Mouse (Mus musculus): ENCODE results near the gene Kmt2e. TPM values are rescaled to one million over a fixed set of nuclear protein-coding genes. Genes with fewer than 3 reads are reported as not detected.
A peak's percentile ranks its signal among the peaks of the same experiment; 100 is the strongest.

Gene Kmt2e
- polyA plus RNA-seq, 1 experiment from 2014 or later, result 99.7 TPM

- 44% methylated on average over 2 of the region's 2 CpGs for WGBS
- no peak for ATAC-seq (ENCODE audit: insufficient read depth, low FRiP score, low read depth)
- Histone ChIP-seq H3K9me3 (no peaks in the 10 kb centered on the region), H3K4me3 (replicated peaks) (no peak overlapping the region), H3K36me3 (peaks cover 40% of the 10 kb centered on the region), H3K27me3 (replicated peaks) (no peaks in the 10 kb centered on the region), H3K4me1 (no peaks in the 10 kb centered on the region), H3K4me2 (no peak overlapping the region), H3K27ac (no peak overlapping the region), H3K9ac (no peak overlapping the region)
These were observed 56.6 kb downstream of the Kmt2e start for GRCm38 (mm10) chr5:23490797-23491196.

- Histone ChIP-seq H3K9ac (no peak overlapping the region), H3K4me2 (no peak overlapping the region), H3K9me3 (no peaks in the 10 kb centered on the region), H3K36me3 (peaks cover 49% of the 10 kb centered on the region), H3K27me3 (replicated peaks) (no peaks in the 10 kb centered on the region), H3K4me3 (replicated peaks) (no peak overlapping the region), H3K27ac (no peak overlapping the region), H3K4me1 (no peaks in the 10 kb centered on the region)
- ATAC-seq (ENCODE audit: insufficient read depth, low FRiP score, low read depth), result no peak
- WGBS, result 79% methylated on average over 3 of the region's 3 CpGs
These were observed 62.2 kb downstream of the Kmt2e start for GRCm38 (mm10) chr5:23496396-23496795.

GRCm38 (mm10) chr5:23496933-23497332, 62.7 kb downstream of the Kmt2e start:
- no peak for ATAC-seq (ENCODE audit: insufficient read depth, low FRiP score, low read depth)
- 90% methylated on average over 5 of the region's 5 CpGs for WGBS
- Histone ChIP-seq H3K36me3 (peaks cover 55% of the 10 kb centered on the region), H3K4me1 (no peaks in the 10 kb centered on the region), H3K4me2 (no peak overlapping the region), H3K4me3 (replicated peaks) (no peak overlapping the region), H3K27me3 (replicated peaks) (no peaks in the 10 kb centered on the region), H3K9me3 (no peaks in the 10 kb centered on the region), H3K9ac (no peak overlapping the region), H3K27ac (no peak overlapping the region)

DNA sequence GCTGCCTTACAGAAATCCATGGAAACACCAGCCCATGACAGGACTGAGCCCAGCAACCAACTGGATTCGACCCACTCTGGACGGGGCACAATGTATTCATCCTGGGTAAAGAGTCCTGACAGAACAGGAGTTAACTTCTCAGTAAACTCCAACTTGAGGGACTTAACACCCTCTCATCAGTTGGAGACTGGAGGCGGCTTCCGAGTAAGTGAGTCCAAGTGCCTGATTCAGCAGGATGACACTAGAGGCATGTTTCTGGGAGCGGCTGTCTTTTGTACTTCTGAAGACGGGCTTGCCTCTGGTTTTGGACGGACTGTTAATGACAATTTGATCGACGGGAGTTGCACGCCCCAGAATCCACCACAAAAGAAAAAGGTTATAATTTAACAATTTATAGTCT, 63.7 kb downstream of the Kmt2e start:
- Histone ChIP-seq H3K36me3 (peaks cover 52% of the 10 kb centered on the region), H3K4me1 (no peaks in the 10 kb centered on the region), H3K9me3 (no peaks in the 10 kb centered on the region), H3K27me3 (replicated peaks) (no peaks in the 10 kb centered on the region), H3K27ac (no peak overlapping the region), H3K9ac (no peak overlapping the region), H3K4me2 (no peak overlapping the region), H3K4me3 (replicated peaks) (no peak overlapping the region)
- WGBS, result 92% methylated on average over 10 of the region's 10 CpGs
- ATAC-seq (ENCODE audit: insufficient read depth, low FRiP score, low read depth), result no peak

GRCm38 (mm10) chr5:23499257-23499656, 65.0 kb downstream of the Kmt2e start:
- Histone ChIP-seq H3K27ac (no peak overlapping the region), H3K4me3 (replicated peaks) (no peak overlapping the region), H3K9ac (no peak overlapping the region), H3K4me1 (no peaks in the 10 kb centered on the region), H3K4me2 (no peak overlapping the region), H3K9me3 (no peaks in the 10 kb centered on the region), H3K27me3 (replicated peaks) (no peaks in the 10 kb centered on the region), H3K36me3 (peaks cover 50% of the 10 kb centered on the region)
- ATAC-seq (ENCODE audit: insufficient read depth, low FRiP score, low read depth), result no peak
- 90% methylated on average over 16 of the region's 16 CpGs for whole genome bisulfite sequencing

DNA sequence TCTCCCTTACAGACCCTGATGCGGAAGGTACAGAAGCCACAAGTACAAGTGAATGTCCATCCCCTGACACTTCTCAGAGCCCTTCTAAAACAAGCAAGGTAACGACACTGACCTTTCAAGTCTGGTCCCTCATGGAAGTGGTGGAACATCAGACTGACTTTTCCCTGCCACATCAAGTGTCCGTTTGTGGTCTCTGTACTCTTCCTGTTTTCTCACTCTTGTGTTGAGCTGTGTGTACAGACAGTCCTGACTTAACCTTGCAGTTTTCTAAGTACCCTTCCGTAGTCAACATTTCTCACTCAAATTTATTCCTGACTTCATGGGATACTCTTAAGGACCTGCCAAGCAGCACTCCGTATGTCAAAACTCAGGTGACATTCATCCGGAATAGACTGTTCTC, 66.5 kb downstream of the Kmt2e start:
- no peaks in the 10 kb centered on the region for H3K9me3 ChIP-seq
- H3K4me2 ChIP-seq, result no peak overlapping the region
- WGBS, result 89% methylated on average over 6 of the region's 6 CpGs
- no peaks in the 10 kb centered on the region for H3K27me3 ChIP-seq (replicated peaks)
- H3K27ac ChIP-seq, result no peak overlapping the region
- no peak for ATAC-seq (ENCODE audit: insufficient read depth, low FRiP score, low read depth)
- H3K9ac ChIP-seq, result no peak overlapping the region
- H3K4me3 ChIP-seq (replicated peaks), result no peak overlapping the region
- H3K4me1 ChIP-seq, result no peaks in the 10 kb centered on the region
- peaks cover 45% of the 10 kb centered on the region for H3K36me3 ChIP-seq

- ATAC-seq (ENCODE audit: insufficient read depth, low FRiP score, low read depth), result no peak
- no peaks in the 10 kb centered on the region for H3K4me1 ChIP-seq
- H3K9me3 ChIP-seq, result no peaks in the 10 kb centered on the region
- H3K4me2 ChIP-seq, result no peak overlapping the region
- no peak overlapping the region for H3K9ac ChIP-seq
- no peak overlapping the region for H3K4me3 ChIP-seq (replicated peaks)
- H3K27ac ChIP-seq, result no peak overlapping the region
- H3K36me3 ChIP-seq, result peaks cover 37% of the 10 kb centered on the region
- 71% methylated on average over 13 of the region's 13 CpGs for WGBS
- no peaks in the 10 kb centered on the region for H3K27me3 ChIP-seq (replicated peaks)
These were observed 67.5 kb downstream of the Kmt2e start for GRCm38 (mm10) chr5:23501582-23502316.

DNA sequence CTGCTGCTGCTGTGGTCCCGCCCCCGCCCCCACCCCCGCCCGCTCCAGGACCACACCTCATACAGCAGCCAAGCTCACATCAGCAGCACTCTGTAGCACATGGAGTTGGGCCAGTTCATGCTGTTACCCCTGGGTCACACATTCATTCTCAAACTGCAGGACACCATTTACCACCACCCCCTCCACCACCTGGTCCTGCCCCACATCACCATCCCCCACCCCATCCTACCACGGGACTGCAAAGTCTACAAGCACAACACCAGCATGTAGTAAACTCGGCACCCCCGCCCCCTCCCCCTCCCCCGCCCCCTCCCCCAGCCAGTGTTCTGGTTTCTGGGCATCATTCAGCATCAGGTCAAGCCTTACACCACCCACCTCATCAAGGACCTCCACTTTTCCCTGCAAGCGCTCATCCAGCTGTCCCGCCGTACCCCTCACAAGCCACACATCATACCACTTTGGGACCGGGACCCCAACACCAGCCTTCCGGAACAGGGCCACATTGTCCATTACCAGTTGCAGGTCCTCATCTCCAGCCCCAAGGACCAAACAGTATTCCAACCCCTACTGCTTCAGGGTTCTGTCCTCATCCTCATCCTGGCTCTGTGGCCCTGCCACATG, 68.2 kb downstream of the Kmt2e start:
- H3K27me3 ChIP-seq (replicated peaks), result no peaks in the 10 kb centered on the region
- H3K27ac ChIP-seq, result no peak overlapping the region
- no peaks in the 10 kb centered on the region for H3K4me1 ChIP-seq
- H3K4me3 ChIP-seq (replicated peaks), result no peak overlapping the region
- ATAC-seq (ENCODE audit: insufficient read depth, low FRiP score, low read depth), result peak; percentile 7; the same call in 1 of the 2 replicates
- 76% methylated on average over 12 of the region's 13 CpGs for WGBS
- H3K4me2 ChIP-seq, result no peak overlapping the region
- H3K9me3 ChIP-seq, result no peaks in the 10 kb centered on the region
- H3K9ac ChIP-seq, result no peak overlapping the region
- peaks cover 35% of the 10 kb centered on the region for H3K36me3 ChIP-seq

DNA sequence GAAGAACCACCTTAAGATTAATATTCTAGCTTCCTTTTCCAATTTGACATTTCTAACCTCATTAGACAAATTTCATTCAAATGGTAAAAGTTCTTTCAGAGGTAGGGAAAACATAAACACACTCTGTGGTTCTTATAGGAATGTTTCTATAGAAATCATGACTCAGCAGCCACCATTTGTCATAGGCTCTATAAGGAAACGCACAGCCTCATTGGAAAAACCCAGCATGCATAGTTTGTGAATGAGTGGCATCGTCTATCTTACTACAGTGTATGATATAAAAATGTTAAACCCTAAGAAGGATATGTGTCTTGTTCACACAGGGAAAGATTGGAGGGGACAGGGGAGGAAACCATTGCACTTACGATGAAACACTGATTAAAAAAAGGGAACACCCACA, 71.3 kb downstream of the Kmt2e start:
- ATAC-seq (ENCODE audit: insufficient read depth, low FRiP score, low read depth), result no peak
- H3K4me2 ChIP-seq, result no peak overlapping the region
- WGBS, result 74% methylated on average over 3 of the region's 3 CpGs

DNA sequence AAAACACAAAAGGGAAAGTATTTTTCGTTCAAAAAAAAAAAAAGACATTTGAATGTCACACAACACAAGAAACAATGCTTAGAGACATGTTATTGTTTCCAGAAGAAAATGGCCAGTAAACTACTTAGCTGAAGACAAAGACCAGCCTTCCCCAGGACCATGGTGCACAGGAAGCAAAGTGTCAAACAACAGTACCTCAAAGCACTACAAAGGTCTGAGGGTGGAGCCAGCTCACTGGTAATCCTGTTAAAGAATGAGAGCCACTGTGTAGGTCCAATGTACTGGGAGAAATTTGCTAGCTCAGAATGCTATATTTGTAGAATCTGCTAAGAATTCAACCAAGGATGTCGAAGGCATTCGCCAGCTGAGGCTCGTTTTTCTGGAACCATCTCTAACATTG, 73.0 kb downstream of the Kmt2e start:
- no peaks in the 10 kb centered on the region for H3K9me3 ChIP-seq
- H3K36me3 ChIP-seq, result peaks cover 10% of the 10 kb centered on the region; the same call in 1 of the 2 replicates
- no peak overlapping the region for H3K4me2 ChIP-seq
- 82% methylated on average over 4 of the region's 4 CpGs for WGBS
- no peaks in the 10 kb centered on the region for H3K27me3 ChIP-seq (replicated peaks)
- H3K27ac ChIP-seq, result no peak overlapping the region
- H3K4me3 ChIP-seq (replicated peaks), result no peak overlapping the region
- H3K9ac ChIP-seq, result no peak overlapping the region
- no peak for ATAC-seq (ENCODE audit: insufficient read depth, low FRiP score, low read depth)
- H3K4me1 ChIP-seq, result no peaks in the 10 kb centered on the region

More for the DNA sequence above, 71.3 kb downstream of the Kmt2e start:
- no peak overlapping the region for H3K4me3 ChIP-seq (replicated peaks)
- H3K4me1 ChIP-seq, result no peaks in the 10 kb centered on the region
- H3K27me3 ChIP-seq (replicated peaks), result no peaks in the 10 kb centered on the region
- H3K27ac ChIP-seq, result no peak overlapping the region
- H3K36me3 ChIP-seq, result peaks cover 22% of the 10 kb centered on the region
- H3K9ac ChIP-seq, result no peak overlapping the region
- H3K9me3 ChIP-seq, result no peaks in the 10 kb centered on the region

DNA sequence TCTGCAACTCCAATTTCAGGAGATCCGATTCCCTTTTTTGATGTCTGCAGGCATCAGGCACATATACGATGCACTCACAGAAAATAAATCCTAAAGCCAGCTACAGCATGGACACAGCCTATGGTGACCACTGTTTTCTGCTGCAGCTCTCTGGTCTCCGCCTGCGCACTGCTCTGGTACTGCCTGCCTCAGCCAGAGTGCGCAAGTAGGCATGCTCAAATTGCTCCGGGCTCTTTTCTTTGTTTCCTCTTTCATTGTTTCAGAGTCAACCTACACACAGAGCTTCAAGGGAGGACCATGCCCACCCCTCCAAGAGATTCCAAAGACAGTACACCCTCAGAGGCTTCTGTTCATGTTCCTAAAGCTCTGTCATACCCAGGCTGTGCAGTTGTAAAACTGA, 74.4 kb downstream of the Kmt2e start:
- 89% methylated on average over 6 of the region's 6 CpGs for WGBS
- Histone ChIP-seq H3K4me3 (replicated peaks) (no peak overlapping the region), H3K4me1 (no peaks in the 10 kb centered on the region), H3K4me2 (no peak overlapping the region), H3K27ac (no peak overlapping the region), H3K36me3 (peaks cover 6% of the 10 kb centered on the region), H3K9ac (no peak overlapping the region), H3K9me3 (no peaks in the 10 kb centered on the region), H3K27me3 (replicated peaks) (no peaks in the 10 kb centered on the region)
- no peak for ATAC-seq (ENCODE audit: insufficient read depth, low FRiP score, low read depth)

DNA sequence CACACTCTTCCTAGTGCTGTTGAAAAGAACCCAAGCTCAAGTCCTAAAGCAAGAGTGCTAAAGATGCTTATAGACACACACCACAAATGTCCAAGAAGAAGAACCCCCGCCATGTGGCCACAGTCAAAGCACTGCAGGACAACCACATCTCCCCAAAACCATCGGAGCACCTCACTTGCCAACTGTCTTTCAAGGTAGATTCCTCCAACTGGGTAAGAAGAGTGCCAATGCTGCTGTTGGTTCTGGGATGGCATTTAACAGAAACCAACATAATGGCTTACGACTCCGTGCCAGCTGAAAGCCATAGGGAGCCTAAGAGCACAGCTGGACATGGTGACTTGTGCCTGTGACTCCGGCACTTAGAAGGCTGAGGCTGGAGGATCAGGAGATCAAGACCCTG, 77.2 kb downstream of the Kmt2e start:
- H3K4me1 ChIP-seq, result no peaks in the 10 kb centered on the region
- H3K9me3 ChIP-seq, result no peaks in the 10 kb centered on the region
- WGBS, result 94% methylated on average over 5 of the region's 5 CpGs
- H3K9ac ChIP-seq, result no peak overlapping the region
- H3K27me3 ChIP-seq (replicated peaks), result no peaks in the 10 kb centered on the region
- H3K4me2 ChIP-seq, result no peak overlapping the region
- H3K27ac ChIP-seq, result no peak overlapping the region
- no peak overlapping the region for H3K4me3 ChIP-seq (replicated peaks)
- no peak for ATAC-seq (ENCODE audit: insufficient read depth, low FRiP score, low read depth)
- peaks cover 14% of the 10 kb centered on the region; the same call in 1 of the 2 replicates for H3K36me3 ChIP-seq
